Comparison of ENCODE assay signal across 11 mouse cellular contexts in genomic region chr1:132165859-132166258, GRCm38 (mm10). TPM values are rescaled to one million over a fixed set of nuclear protein-coding genes. Genes with fewer than 3 reads are reported as not detected.
DNase-seq lines count a peak whose midpoint lies in the region.
"Had no signal": no experiment of that assay in that cellular context is flagged by ENCODE, and none has a peak within 500 bp of the region (broad histone marks: within the 10 kb centered on the region; RNA-seq: fewer than 3 reads in every experiment).

No protein-coding gene starts in this region.

- intact Hi-C loops in heart, postnatal 25 days (cut with DNase I): no loop called here

- DNase-seq in heart, postnatal 4 days: peak; percentile 10
- DNase-seq in heart, adult 18-20 months: no peak
- peak; percentile 15 for DNase-seq in spleen, adult 12 weeks (ENCODE audit: low spot score)
- DNase-seq in spleen, postnatal 4 days (ENCODE audit: low spot score in 2 of 2): no peak
- peak; percentile 25 for DNase-seq in c-Kit-negative CD71-positive TER-119-positive erythroid progenitor cells, embryonic 14.5 days (ENCODE audit: low read depth, low spot score)
- DNase-seq in thymus, postnatal 36 days: peak; percentile 20 to 44
- DNase-seq in heart, postnatal 25 days (ENCODE audit: low spot score): no peak
- DNase-seq in cerebellum, postnatal 36 days: no peak
- DNase-seq: cerebellum, adult 9-11 months; heart, postnatal 10 days; lung, postnatal 14 days had no signal

RNA-seq across cellular contexts. Expression of gene Lemd1, which starts 25.4 kb away (rescaled TPM):
- total RNA-seq in heart, postnatal 4 days (2021): not detected
- not detected for total RNA-seq in heart, adult 18-20 months (2021)
- total RNA-seq in heart, postnatal 25 days (2021): not detected
- total RNA-seq: heart, postnatal 10 days had no signal

RNA-seq across cellular contexts. Expression of gene AC124108.1, which starts 25.4 kb away (rescaled TPM):
- total RNA-seq in heart, postnatal 4 days (2021): not detected
- under 1 TPM in 1 of 2 experiments, not detected in 1; 0.10 TPM for total RNA-seq in heart, adult 18-20 months (2021)
- not detected for total RNA-seq in heart, postnatal 25 days (2021)
- total RNA-seq: heart, postnatal 10 days had no signal

RNA-seq across cellular contexts. Expression of gene Cdk18, which starts 26.4 kb away (rescaled TPM):
- 1 to 10 TPM; 7.2 to 8.5 TPM for total RNA-seq in heart, postnatal 4 days (2021)
- total RNA-seq in heart, adult 18-20 months (2021): 10 to 100 TPM; 14.7 to 16.0 TPM
- 10 to 100 TPM; 10.9 to 12.0 TPM for total RNA-seq in heart, postnatal 25 days (2021)

Comparison
In these comparisons a context has a peak if more than half of its experiments do, and no peak if none do; other contexts are left out.
1. DNase-seq: peak in heart, postnatal 4 days (single experiment), spleen, adult 12 weeks (single experiment), c-Kit-negative CD71-positive TER-119-positive erythroid progenitor cells, embryonic 14.5 days (single experiment) and thymus, postnatal 36 days (2 of 2); none in heart, adult 18-20 months (0 of 2), spleen, postnatal 4 days (0 of 2), heart, postnatal 25 days (single experiment) and cerebellum, postnatal 36 days (0 of 2).